ENCODE assay signal across 9 mouse cellular contexts in the genomic region with DNA sequence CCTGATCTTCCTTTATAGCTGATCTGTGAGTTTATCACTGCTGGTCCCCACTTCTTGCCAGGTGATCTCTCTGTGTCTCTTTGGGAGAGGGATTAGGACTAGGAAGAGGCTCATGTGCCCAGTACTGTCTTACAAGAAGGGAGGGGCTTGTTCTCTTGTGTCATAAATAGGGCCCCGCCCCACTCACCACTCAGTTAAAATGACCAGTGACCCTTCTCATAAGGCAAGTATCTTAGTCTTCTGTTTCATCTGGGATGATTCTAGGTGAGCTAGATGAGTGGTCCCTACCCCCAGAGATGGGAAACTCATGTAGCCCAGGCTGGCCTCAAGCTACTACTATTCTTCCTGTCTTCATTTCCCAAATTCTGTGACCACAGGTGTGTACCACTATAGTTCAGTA. TPM values are rescaled to one million over a fixed set of nuclear protein-coding genes. Genes with fewer than 3 reads are reported as not detected.
A peak's percentile ranks its signal among the peaks of the same experiment; 100 is the strongest.
DNase-seq lines count a peak whose midpoint lies in the region; ATAC-seq lines count a peak whose summit lies in the region.
"Had no signal": no experiment of that assay in that cellular context is flagged by ENCODE, and none has a peak within 500 bp of the region (broad histone marks: within the 10 kb centered on the region; RNA-seq: fewer than 3 reads in every experiment).

A gene (minus strand): TSS at position 101 of the 400 bp plus-strand sequence.

- DNase-seq in cerebellum, adult 9-10 months: peak; percentile 36
- no peak for DNase-seq in cerebellum, adult 11 months
- no peak for DNase-seq in midbrain, embryonic 11.5 days (ENCODE audit: low spot score, missing footprints)
- DNase-seq in gastrocnemius, postnatal 14 days: no peak
- no peak for DNase-seq in testis, postnatal 14 days (ENCODE audit: low spot score)
- no peak for DNase-seq in layer of hippocampus, postnatal 36 days

- no peaks in the 10 kb centered on the region for H3K36me3 ChIP-seq in midbrain, embryonic 15.5 days (replicated peaks)
- no peaks in the 10 kb centered on the region for H3K36me3 ChIP-seq in midbrain, embryonic 11.5 days (ENCODE audit: control insufficient read depth, insufficient read depth, low read length)
- H3K36me3 ChIP-seq in neural tube, embryonic 13.5 days: no peaks in the 10 kb centered on the region

- H3K27ac ChIP-seq in midbrain, embryonic 15.5 days: no peak within 1 kb of the TSS
- no peak within 1 kb of the TSS for H3K27ac ChIP-seq in midbrain, embryonic 11.5 days (ENCODE audit: low read depth, low read length)
- no peak within 1 kb of the TSS for H3K27ac ChIP-seq in neural tube, embryonic 13.5 days (replicated peaks)
- H3K27ac ChIP-seq: hindbrain, postnatal 0 days had no signal

- H3K9me3 ChIP-seq in midbrain, embryonic 15.5 days: no peaks in the 10 kb centered on the region
- H3K9me3 ChIP-seq in midbrain, embryonic 11.5 days (ENCODE audit: control insufficient read depth, low read length): no peaks in the 10 kb centered on the region
- no peaks in the 10 kb centered on the region for H3K9me3 ChIP-seq in neural tube, embryonic 13.5 days

- intact Hi-C loops in gastrocnemius, postnatal 14 days (cut with DNase I; ENCODE audit: low total_unique reads): no loop called here

- no peaks in the 10 kb centered on the region for H3K27me3 ChIP-seq in midbrain, embryonic 15.5 days (replicated peaks)
- H3K27me3 ChIP-seq in midbrain, embryonic 11.5 days (ENCODE audit: control insufficient read depth, insufficient read depth, low read length): no peaks in the 10 kb centered on the region
- H3K27me3 ChIP-seq in neural tube, embryonic 13.5 days: no peaks in the 10 kb centered on the region

- H3K4me3 ChIP-seq in midbrain, embryonic 15.5 days: no peak within 1 kb of the TSS
- H3K4me3 ChIP-seq in midbrain, embryonic 11.5 days (ENCODE audit: low read depth, low read length): no peak within 1 kb of the TSS
- no peak within 1 kb of the TSS for H3K4me3 ChIP-seq in neural tube, embryonic 13.5 days

- ATAC-seq in midbrain, embryonic 15.5 days (replicated peaks): no peak
- ATAC-seq in midbrain, embryonic 11.5 days (ENCODE audit: low FRiP score): no peak
- no peak for ATAC-seq in neural tube, embryonic 13.5 days (ENCODE audit: low read depth)
- ATAC-seq: hindbrain, postnatal 0 days had no signal

- H3K9ac ChIP-seq in midbrain, embryonic 15.5 days: no peak within 1 kb of the TSS
- H3K9ac ChIP-seq in midbrain, embryonic 11.5 days (ENCODE audit: low read length): no peak within 1 kb of the TSS
- no peak within 1 kb of the TSS for H3K9ac ChIP-seq in neural tube, embryonic 13.5 days

- H3K4me2 ChIP-seq in midbrain, embryonic 15.5 days: no peak within 1 kb of the TSS
- H3K4me2 ChIP-seq in midbrain, embryonic 11.5 days: no peak within 1 kb of the TSS
- no peak within 1 kb of the TSS for H3K4me2 ChIP-seq in neural tube, embryonic 13.5 days

- WGBS in midbrain, embryonic 15.5 days: 100% methylated on average over 1 of the region's 1 CpGs
- 94% methylated on average over 1 of the region's 1 CpGs for WGBS in midbrain, embryonic 11.5 days
- 97% methylated on average over 1 of the region's 1 CpGs for WGBS in neural tube, embryonic 13.5 days

- H3K4me1 ChIP-seq in midbrain, embryonic 15.5 days: peaks cover 21% of the 10 kb centered on the region
- H3K4me1 ChIP-seq in midbrain, embryonic 11.5 days (ENCODE audit: control insufficient read depth, insufficient read depth, low read length): peaks cover 7% of the 10 kb centered on the region
- peaks cover 22% of the 10 kb centered on the region for H3K4me1 ChIP-seq in neural tube, embryonic 13.5 days (replicated peaks)

RNA-seq across cellular contexts. Expression of the gene that starts here (rescaled TPM):
- 10.5 and 12.7 TPM in 2 replicates for polyA plus RNA-seq in midbrain, embryonic 15.5 days (2015; fragmentation: Nextera tagmentation; extraction: Ambion mirVana)
- polyA plus RNA-seq in midbrain, embryonic 11.5 days (2014; fragmentation: Nextera tagmentation; extraction: Ambion mirVana): 1.7 and 2.3 TPM in 2 replicates
- total RNA-seq in gastrocnemius, postnatal 14 days (2021): 10 to 100 TPM; 11.4 to 18.8 TPM
- 9.9 and 11.4 TPM in 2 replicates for polyA plus RNA-seq in neural tube, embryonic 13.5 days (2015; fragmentation: Nextera tagmentation; extraction: Ambion mirVana)
- 10 to 100 TPM in 1 of 2 experiments, 1 to 10 TPM in 1; 7.3 to 10.4 TPM for total RNA-seq in layer of hippocampus, postnatal 36 days (2021)
